Mouse (Mus musculus): Measurements from ENCODE around the gene Vmn1r89. TPM values are rescaled to one million over a fixed set of nuclear protein-coding genes. Genes with fewer than 3 reads are reported as not detected.

Vmn1r89 gene
- total RNA-seq, 1 experiment: not detected

DNA sequence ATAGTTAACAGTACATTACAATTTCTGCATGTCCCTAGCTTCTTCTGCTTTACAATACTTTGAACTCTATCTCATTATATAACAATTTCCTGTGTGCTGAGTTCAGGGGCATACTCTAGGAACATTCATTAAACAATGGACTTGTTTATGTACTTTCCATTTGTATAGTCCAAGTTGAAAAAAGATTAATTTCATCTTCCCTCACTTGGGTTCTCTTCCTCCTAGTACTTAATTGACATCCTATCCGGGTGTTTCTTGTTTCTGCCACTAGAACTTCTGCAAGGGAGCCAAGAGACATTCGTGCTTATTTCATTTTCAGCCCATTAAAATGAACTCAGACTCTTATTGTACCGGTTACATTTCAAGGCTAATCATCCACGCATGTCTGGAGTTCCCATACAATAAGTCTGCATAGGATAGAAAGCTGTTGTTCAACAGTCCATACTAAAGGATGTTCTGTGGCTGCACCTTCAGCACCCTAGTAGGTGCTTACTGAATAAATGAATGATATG, 56.0 kb downstream of the Vmn1r89 start:
- Histone ChIP-seq H3K9ac (ENCODE audit: insufficient read depth, low read depth, low read length, poor library complexity, severe bottlenecking) (no peak overlapping the region), H3K4me1 (ENCODE audit: control insufficient read depth in 2 of 2, insufficient read depth in 2 of 2, low read length in 2 of 2, poor library complexity in 1 of 2) (no peaks in the 10 kb centered on the region), H3K36me3 (ENCODE audit: control insufficient read depth, insufficient read depth, low read length, poor library complexity, severe bottlenecking) (no peaks in the 10 kb centered on the region), H3K27ac (ENCODE audit: insufficient read depth, low read depth, low read length, poor library complexity, severe bottlenecking) (no peak overlapping the region), H3K4me3 (ENCODE audit: insufficient read depth in 1 of 2, low read depth in 1 of 2, low read length in 2 of 2, poor library complexity in 1 of 2, severe bottlenecking in 1 of 2) (no peak overlapping the region), H3K9me3 (ENCODE audit: control insufficient read depth, insufficient read depth, low read depth, low read length) (no peaks in the 10 kb centered on the region)
- in situ Hi-C loops (cut with MboI; ENCODE audit: low sequenced_read_pairs in 2 of 2, unreplicated experiment in 2 of 2): no loop called here
- no peak for DNase-seq (ENCODE audit: low read depth, low spot score)
- TF ChIP-seq MAFK (IDR thresholded peaks at IDR 0.05; ENCODE audit: insufficient read depth, low read depth, low read length) (no peak), ZNF384 (IDR thresholded peaks at IDR 0.05; ENCODE audit: low read depth, low read length) (no peak), HCFC1 (IDR thresholded peaks at IDR 0.05; ENCODE audit: borderline replicate concordance, insufficient read depth, low read length) (no peak), ZC3H11A (IDR thresholded peaks at IDR 0.05; ENCODE audit: borderline replicate concordance, low read depth, low read length) (no peak), CHD2 (IDR thresholded peaks at IDR 0.05; ENCODE audit: low read depth, low read length) (no peak)

- no peak overlapping the region for H3K27ac ChIP-seq (ENCODE audit: insufficient read depth, low read depth, low read length, poor library complexity, severe bottlenecking)
- no peaks in the 10 kb centered on the region for H3K4me1 ChIP-seq (ENCODE audit: control insufficient read depth in 2 of 2, insufficient read depth in 2 of 2, low read length in 2 of 2, poor library complexity in 1 of 2)
- H3K36me3 ChIP-seq (ENCODE audit: control insufficient read depth, insufficient read depth, low read length, poor library complexity, severe bottlenecking): no peaks in the 10 kb centered on the region
- TF ChIP-seq CHD2 (IDR thresholded peaks at IDR 0.05; ENCODE audit: low read depth, low read length): no peak
- no peak for TF ChIP-seq ZC3H11A (IDR thresholded peaks at IDR 0.05; ENCODE audit: borderline replicate concordance, low read depth, low read length)
- TF ChIP-seq MAFK (IDR thresholded peaks at IDR 0.05; ENCODE audit: insufficient read depth, low read depth, low read length): no peak
- TF ChIP-seq ZNF384 (IDR thresholded peaks at IDR 0.05; ENCODE audit: low read depth, low read length): no peak
- TF ChIP-seq HCFC1 (IDR thresholded peaks at IDR 0.05; ENCODE audit: borderline replicate concordance, insufficient read depth, low read length): no peak
- H3K4me3 ChIP-seq (ENCODE audit: insufficient read depth in 1 of 2, low read depth in 1 of 2, low read length in 2 of 2, poor library complexity in 1 of 2, severe bottlenecking in 1 of 2): peak overlapping the region in 1 of 2 experiments; percentile 42; a peak in 2 of 4 replicates
- in situ Hi-C loops (cut with MboI; ENCODE audit: low sequenced_read_pairs in 2 of 2, unreplicated experiment in 2 of 2): no loop called here
- no peak for DNase-seq (ENCODE audit: low read depth, low spot score)
- H3K9ac ChIP-seq (ENCODE audit: insufficient read depth, low read depth, low read length, poor library complexity, severe bottlenecking): 0 out of 2 replicates have a peak overlapping the region, but pooled peaks have one; percentile 20
- H3K9me3 ChIP-seq (ENCODE audit: control insufficient read depth, insufficient read depth, low read depth, low read length): no peaks in the 10 kb centered on the region
Measured at GRCm38 (mm10) chr7:13269394-13269793, 56.6 kb downstream of the Vmn1r89 start.

Other genes with a start within 250 kb of the Vmn1r89 start
- gene Zfp324, start 247.2 kb upstream of the Vmn1r89 start, total RNA-seq (2012; rRNA removed): 4.7 and 5.6 TPM in 2 replicates
- 6.4 and 7.3 TPM in 2 replicates for gene Zfp446, start 235.2 kb upstream of the Vmn1r89 start, total RNA-seq (2012; rRNA removed)
- gene Slc27a5, start 214.8 kb upstream of the Vmn1r89 start, total RNA-seq (2012; rRNA removed): 0.45 and 0.69 TPM in 2 replicates
- gene Trim28, start 213.9 kb upstream of the Vmn1r89 start, total RNA-seq (2012; rRNA removed): 2,698 and 2,854 TPM in 2 replicates
- 23.7 and 26.7 TPM in 2 replicates for gene Zbtb45, start 203.0 kb upstream of the Vmn1r89 start, total RNA-seq (2012; rRNA removed)
- gene Chmp2a, start 178.2 kb upstream of the Vmn1r89 start, total RNA-seq (2012; rRNA removed): 103 and 143 TPM in 2 replicates
- 73.8 and 92.8 TPM in 2 replicates for gene Ube2m, start 174.7 kb upstream of the Vmn1r89 start, total RNA-seq (2012; rRNA removed)
- 3.2 and 3.8 TPM in 2 replicates for gene Mzf1, start 158.3 kb upstream of the Vmn1r89 start, total RNA-seq (2012; rRNA removed)
- gene Vmn1r85, start 117.8 kb upstream of the Vmn1r89 start, total RNA-seq (2012; rRNA removed): not detected in 2 replicates
- gene Vmn1r86, start 93.1 kb upstream of the Vmn1r89 start, total RNA-seq (2012; rRNA removed): not detected in 2 replicates
- not detected in 2 replicates for gene Vmn1r87, start 72.9 kb upstream of the Vmn1r89 start, total RNA-seq (2012; rRNA removed)
- 0.04 and 0.11 TPM in 2 replicates for gene Vmn1r88, start 53.5 kb upstream of the Vmn1r89 start, total RNA-seq (2012; rRNA removed)
- gene Lig1, start 64.3 kb downstream of the Vmn1r89 start, total RNA-seq (2012; rRNA removed): 88.5 and 92.2 TPM in 2 replicates
- gene Zswim9, start 65.7 kb downstream of the Vmn1r89 start, total RNA-seq (2012; rRNA removed): 5.1 and 5.7 TPM in 2 replicates
- gene Pla2g4c, start 111.6 kb downstream of the Vmn1r89 start, total RNA-seq (2012; rRNA removed): 1.5 and 2.9 TPM in 2 replicates
- gene Cabp5, start 185.1 kb downstream of the Vmn1r89 start, total RNA-seq (2012; rRNA removed): not detected in 2 replicates
- gene Bsph1, start 237.8 kb downstream of the Vmn1r89 start, total RNA-seq (2012; rRNA removed): not detected in 2 replicates

All from ES-E14 (cell line).